Mouse (Mus musculus): Measurements from ENCODE around the gene Aif1l. TPM values are rescaled to one million over a fixed set of nuclear protein-coding genes. Genes with fewer than 3 reads are reported as not detected.

Aif1l gene
- total RNA-seq, 2 experiments from 2014 or later: 14.5 to 23.7 TPM

DNA sequence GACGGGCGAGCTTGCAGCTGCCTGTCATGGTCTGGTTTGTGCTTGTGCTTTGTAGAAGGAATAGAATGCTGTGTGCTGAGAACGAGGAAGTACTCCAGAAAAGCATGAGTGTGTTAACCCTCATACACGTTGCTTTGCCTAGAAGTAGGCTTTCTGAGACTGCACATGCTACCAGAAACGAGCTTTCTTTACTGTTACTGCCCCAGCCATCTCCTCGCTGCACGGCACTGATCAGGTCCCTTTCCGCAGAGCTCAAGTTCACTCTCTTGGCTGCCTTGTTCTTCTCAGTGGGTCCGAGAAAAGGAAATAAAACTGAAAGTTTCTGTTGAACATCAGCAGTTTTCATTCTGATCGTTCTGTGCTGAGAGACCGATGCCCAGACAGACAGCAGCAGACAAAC is 58.8 kb downstream of the Aif1l start:
- DNase-seq: no peak

DNA sequence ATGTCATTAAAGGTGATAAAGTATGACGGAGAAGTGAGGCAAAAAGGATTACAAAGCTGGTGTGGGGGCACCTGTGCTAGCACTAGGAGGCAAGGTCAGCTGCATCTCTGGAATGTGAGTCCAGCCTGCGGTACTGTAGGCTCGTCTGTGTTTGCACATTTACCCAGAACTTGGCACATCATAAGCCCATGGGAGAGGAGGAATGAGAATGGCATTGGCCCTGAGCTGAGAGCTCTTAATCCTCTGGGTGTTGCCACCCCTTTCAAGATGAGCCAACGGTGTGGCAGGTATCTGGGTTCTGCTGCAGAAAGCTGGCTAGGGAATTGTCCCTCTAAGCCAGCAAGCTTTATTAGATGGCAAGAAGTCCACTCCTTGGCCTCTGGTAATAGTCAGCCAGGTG is 69.8 kb downstream of the Aif1l start:
- no peak for DNase-seq

DNA sequence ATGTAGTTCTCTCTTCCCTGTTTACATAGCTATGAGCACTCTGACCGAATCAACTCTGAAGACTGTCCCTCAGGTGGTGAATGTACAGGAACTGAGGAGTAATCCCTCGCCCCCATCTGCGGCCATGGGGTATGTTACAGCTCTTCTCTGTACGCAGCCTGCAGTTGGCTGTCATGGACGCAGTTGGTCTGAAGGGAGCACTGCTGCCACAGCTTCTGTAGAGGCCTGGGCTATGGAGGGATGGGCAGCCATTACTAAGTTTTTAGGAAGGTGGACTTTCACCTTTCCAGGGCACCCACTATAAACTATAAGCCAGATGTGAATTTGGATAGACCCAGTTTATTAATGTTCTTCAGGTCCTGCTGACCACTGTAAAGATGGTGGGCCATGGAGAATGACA is 70.3 kb downstream of the Aif1l start:
- DNase-seq: no peak

Other genes starting within 250 kb of the Aif1l start
- gene Qrfp, start 139.6 kb upstream of the Aif1l start, total RNA-seq (2021): not detected
- under 1 TPM in 1 of 2 experiments, not detected in 1; 0.07 TPM for gene Fibcd1, start 104.1 kb upstream of the Aif1l start, total RNA-seq (2021)
- 10 to 100 TPM; 13.7 to 20.1 TPM for gene Lamc3, start 62.8 kb upstream of the Aif1l start, total RNA-seq (2021)
- gene Nup214, start 24.3 kb downstream of the Aif1l start, total RNA-seq (2021): 10 to 100 TPM; 63.1 to 65.4 TPM
- 1 to 10 TPM in 1 of 2 experiments, under 1 TPM in 1; 0.89 to 4.2 TPM for gene Fam78a, start 134.7 kb downstream of the Aif1l start, total RNA-seq (2021)
- 1 to 10 TPM; 3.5 to 5.3 TPM for gene Plpp7, start 145.4 kb downstream of the Aif1l start, total RNA-seq (2021)
- 100 to 1,000 TPM in 1 of 2 experiments, 10 to 100 TPM in 1; 99.3 to 119 TPM for gene Prrc2b, start 200.9 kb downstream of the Aif1l start, total RNA-seq (2021)